Mouse (Mus musculus): ENCODE measurements around the gene Supt7l. TPM values are rescaled to one million over a fixed set of nuclear protein-coding genes. Genes with fewer than 3 reads are reported as not detected.
A peak's percentile ranks its signal among the peaks of the same experiment; 100 is the strongest.

Gene Supt7l
- polyA plus RNA-seq, 1 experiment, result 13.3 TPM

DNA sequence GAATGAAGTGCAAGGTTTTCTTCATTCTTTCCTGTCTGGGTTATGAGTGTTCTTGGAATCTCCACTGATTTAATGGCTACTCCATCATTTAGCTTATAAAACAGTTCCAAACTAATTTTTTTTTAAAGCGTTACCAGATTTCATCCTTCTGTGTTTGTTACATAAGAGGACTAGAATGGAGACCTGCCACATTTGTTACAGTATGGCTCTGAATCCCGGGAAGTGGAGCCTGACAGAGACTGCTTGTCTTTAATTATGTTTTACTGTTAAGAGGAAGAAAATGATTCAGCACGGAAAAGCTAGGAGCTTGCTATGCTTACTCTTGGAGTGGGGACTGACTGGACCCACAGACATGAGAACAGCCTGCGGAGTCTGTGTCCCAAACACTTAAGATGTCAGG, 47.1 kb downstream of the Supt7l start:
- H3K36me3 ChIP-seq (ENCODE audit: control insufficient read depth, insufficient read depth, low read length), result peaks cover 58% of the 10 kb centered on the region
- 96% methylated on average over 4 of the region's 4 CpGs for WGBS
- no peaks in the 10 kb centered on the region for H3K27me3 ChIP-seq (ENCODE audit: control insufficient read depth, insufficient read depth, low read length)
- no peak overlapping the region for H3K4me3 ChIP-seq (ENCODE audit: control insufficient read depth, insufficient read depth, low read length)
- TF ChIP-seq CTCF (IDR thresholded peaks at IDR 0.05; ENCODE audit: borderline replicate concordance, control insufficient read depth, extremely low read depth, insufficient read depth, low read length, poor library complexity) (no peak), POLR2A (IDR thresholded peaks at IDR 0.05; ENCODE audit: control insufficient read depth, extremely low read depth, insufficient read depth, low read length, poor library complexity) (no peak)
- DNase-seq, result no peak
- no peaks in the 10 kb centered on the region for H3K4me1 ChIP-seq (replicated peaks; ENCODE audit: control insufficient read depth, insufficient read depth, low read length)
- H3K27ac ChIP-seq (ENCODE audit: control insufficient read depth, insufficient read depth, low read length), result no peak overlapping the region

- Histone ChIP-seq H3K27ac (ENCODE audit: control insufficient read depth, insufficient read depth, low read length) (no peak overlapping the region), H3K4me1 (replicated peaks; ENCODE audit: control insufficient read depth, insufficient read depth, low read length) (no peaks in the 10 kb centered on the region), H3K4me3 (ENCODE audit: control insufficient read depth, insufficient read depth, low read length) (no peak overlapping the region), H3K36me3 (ENCODE audit: control insufficient read depth, insufficient read depth, low read length) (peaks cover 67% of the 10 kb centered on the region), H3K27me3 (ENCODE audit: control insufficient read depth, insufficient read depth, low read length) (no peaks in the 10 kb centered on the region)
- 77% methylated on average over 7 of the region's 7 CpGs for WGBS
- TF ChIP-seq CTCF (IDR thresholded peaks at IDR 0.05; ENCODE audit: borderline replicate concordance, control insufficient read depth, extremely low read depth, insufficient read depth, low read length, poor library complexity) (0 out of 2 replicates have a peak, but pooled peaks have one; percentile 18), POLR2A (IDR thresholded peaks at IDR 0.05; ENCODE audit: control insufficient read depth, extremely low read depth, insufficient read depth, low read length, poor library complexity) (no peak)
- DNase-seq, result peak; percentile 73
These were observed 57.3 kb downstream of the Supt7l start for GRCm38 (mm10) chr5:31470334-31470733.

GRCm38 (mm10) chr5:31469711-31470110, 57.9 kb downstream of the Supt7l start:
- H3K36me3 ChIP-seq (ENCODE audit: control insufficient read depth, insufficient read depth, low read length), result peaks cover 67% of the 10 kb centered on the region

DNA sequence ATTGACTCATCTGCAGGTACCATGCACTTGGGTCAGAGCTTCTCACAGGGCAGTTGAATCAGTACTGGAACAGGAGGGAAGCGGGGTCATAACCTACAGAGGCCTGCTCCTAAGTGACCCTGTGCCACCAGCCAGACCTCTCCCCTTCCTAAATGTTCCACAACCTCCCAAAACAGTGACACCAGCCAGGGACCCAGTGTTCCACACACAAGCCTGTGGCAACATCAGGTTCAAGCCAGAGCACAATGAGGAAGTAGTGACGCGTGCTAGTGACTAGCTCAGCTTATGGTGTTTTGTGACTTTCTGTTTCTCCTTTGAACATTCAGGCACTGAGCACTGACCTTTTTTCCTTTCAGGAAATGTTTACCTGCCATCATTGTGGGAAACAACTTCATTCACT, 59.8 kb downstream of the Supt7l start:
- Histone ChIP-seq H3K36me3 (ENCODE audit: control insufficient read depth, insufficient read depth, low read length) (peaks cover 49% of the 10 kb centered on the region), H3K4me3 (ENCODE audit: control insufficient read depth, insufficient read depth, low read length) (no peak overlapping the region), H3K27ac (ENCODE audit: control insufficient read depth, insufficient read depth, low read length) (no peak overlapping the region), H3K4me1 (replicated peaks; ENCODE audit: control insufficient read depth, insufficient read depth, low read length) (no peaks in the 10 kb centered on the region), H3K27me3 (ENCODE audit: control insufficient read depth, insufficient read depth, low read length) (no peaks in the 10 kb centered on the region)
- 82% methylated on average over 3 of the region's 3 CpGs for WGBS
- DNase-seq, result no peak
- TF ChIP-seq POLR2A (IDR thresholded peaks at IDR 0.05; ENCODE audit: control insufficient read depth, extremely low read depth, insufficient read depth, low read length, poor library complexity) (no peak), CTCF (IDR thresholded peaks at IDR 0.05; ENCODE audit: borderline replicate concordance, control insufficient read depth, extremely low read depth, insufficient read depth, low read length, poor library complexity) (no peak)

More at GRCm38 (mm10) chr5:31469711-31470110, 57.9 kb downstream of the Supt7l start:
- Histone ChIP-seq H3K4me1 (replicated peaks; ENCODE audit: control insufficient read depth, insufficient read depth, low read length) (no peaks in the 10 kb centered on the region), H3K27me3 (ENCODE audit: control insufficient read depth, insufficient read depth, low read length) (no peaks in the 10 kb centered on the region), H3K27ac (ENCODE audit: control insufficient read depth, insufficient read depth, low read length) (no peak overlapping the region), H3K4me3 (ENCODE audit: control insufficient read depth, insufficient read depth, low read length) (no peak overlapping the region)
- no peak for DNase-seq
- WGBS, result 98% methylated on average over 6 of the region's 6 CpGs
- no peak for TF ChIP-seq CTCF (IDR thresholded peaks at IDR 0.05; ENCODE audit: borderline replicate concordance, control insufficient read depth, extremely low read depth, insufficient read depth, low read length, poor library complexity)
- no peak for TF ChIP-seq POLR2A (IDR thresholded peaks at IDR 0.05; ENCODE audit: control insufficient read depth, extremely low read depth, insufficient read depth, low read length, poor library complexity)

Other genes with a start within 250 kb of the Supt7l start
- 19.1 and 21.6 TPM in 2 replicates for gene Ift172, start 236.7 kb downstream of the Supt7l start, polyA plus RNA-seq (2012; rRNA removed)
- 1.8 and 2.4 TPM in 2 replicates for gene Fndc4, start 231.7 kb downstream of the Supt7l start, polyA plus RNA-seq (2012; rRNA removed)
- 0.05 and 0.64 TPM in 2 replicates for gene Gckr, start 230.4 kb downstream of the Supt7l start, polyA plus RNA-seq (2012; rRNA removed)
- 25.3 and 27.1 TPM in 2 replicates for gene Zfp512, start 75.4 kb downstream of the Supt7l start, polyA plus RNA-seq (2012; rRNA removed)
- 0.04 and 0.05 TPM in 2 replicates for gene 4930548H24Rik, start 42.1 kb downstream of the Supt7l start, polyA plus RNA-seq (2012; rRNA removed)
- gene Gpn1, start 33.1 kb downstream of the Supt7l start, polyA plus RNA-seq (2012; rRNA removed), result 15.4 and 19.3 TPM in 2 replicates
- 23.3 and 25.1 TPM in 2 replicates for gene Slc4a1ap, start 812 bp downstream of the Supt7l start, polyA plus RNA-seq (2012; rRNA removed)
- gene Mrpl33, start 69.1 kb upstream of the Supt7l start, polyA plus RNA-seq (2012; rRNA removed), result 23.1 and 27.6 TPM in 2 replicates
- 8.1 TPM in 2 replicates for gene Rbks, start 169.8 kb upstream of the Supt7l start, polyA plus RNA-seq (2012; rRNA removed)
- 16.1 and 18.3 TPM in 2 replicates for gene Babam2, start 169.9 kb upstream of the Supt7l start, polyA plus RNA-seq (2012; rRNA removed)

Measured in thymus, adult 2 months (tissue).